Mouse (Mus musculus): ENCODE results near the gene 1700019N19Rik. TPM values are rescaled to one million over a fixed set of nuclear protein-coding genes. Genes with fewer than 3 reads are reported as not detected.

The 1700019N19Rik gene
- polyA plus RNA-seq (2012; rRNA removed), result not detected in 2 replicates

- WGBS, result 28% methylated on average over 10 of the region's 10 CpGs
- DNase-seq (ENCODE audit: low read depth, low spot score), result no peak
Observed at GRCm38 (mm10) chr19:58794284-58794683, at the start of gene 1700019N19Rik. 1700019N19Rik (minus strand) TSS chr19:58794461.

GRCm38 (mm10) chr19:58843606-58844005 lies 49.3 kb upstream of the 1700019N19Rik start:
- WGBS, result 87% methylated on average over 3 of the region's 3 CpGs
- no peak for DNase-seq (ENCODE audit: low read depth, low spot score)

GRCm38 (mm10) chr19:58840721-58841271 lies 46.5 kb upstream of the 1700019N19Rik start:
- no peak for DNase-seq (ENCODE audit: low read depth, low spot score)
- WGBS, result 79% methylated on average over 5 of the region's 5 CpGs

GRCm38 (mm10) chr19:58839806-58840205 lies 45.5 kb upstream of the 1700019N19Rik start:
- WGBS, result 72% methylated on average over 4 of the region's 4 CpGs
- DNase-seq (ENCODE audit: low read depth, low spot score), result no peak

- DNase-seq (ENCODE audit: low read depth, low spot score), result no peak
- WGBS, result 85% methylated on average over 3 of the region's 3 CpGs
Observed at GRCm38 (mm10) chr19:58839345-58839744, 45.1 kb upstream of the 1700019N19Rik start.

GRCm38 (mm10) chr19:58838706-58839105 lies 44.4 kb upstream of the 1700019N19Rik start:
- WGBS, result 68% methylated on average over 9 of the region's 9 CpGs
- DNase-seq (ENCODE audit: low read depth, low spot score), result no peak

- DNase-seq (ENCODE audit: low read depth, low spot score), result no peak
Observed at GRCm38 (mm10) chr19:58833639-58834180, 39.4 kb upstream of the 1700019N19Rik start.

GRCm38 (mm10) chr19:58832988-58833387 lies 38.7 kb upstream of the 1700019N19Rik start:
- 62% methylated on average over 2 of the region's 2 CpGs for WGBS
- DNase-seq (ENCODE audit: low read depth, low spot score), result no peak

More at GRCm38 (mm10) chr19:58833639-58834180, 39.4 kb upstream of the 1700019N19Rik start:
- 59% methylated on average over 13 of the region's 13 CpGs for WGBS

- WGBS, result 82% methylated on average over 9 of the region's 9 CpGs
- no peak for DNase-seq (ENCODE audit: low read depth, low spot score)
Observed at GRCm38 (mm10) chr19:58831280-58831922, 37.1 kb upstream of the 1700019N19Rik start.

- 90% methylated on average over 7 of the region's 7 CpGs for WGBS
- DNase-seq (ENCODE audit: low read depth, low spot score), result no peak
Observed at GRCm38 (mm10) chr19:58830182-58830581, 35.9 kb upstream of the 1700019N19Rik start.

GRCm38 (mm10) chr19:58829575-58829974 lies 35.3 kb upstream of the 1700019N19Rik start:
- WGBS, result 76% methylated on average over 5 of the region's 5 CpGs
- no peak for DNase-seq (ENCODE audit: low read depth, low spot score)

GRCm38 (mm10) chr19:58827656-58828055 lies 33.4 kb upstream of the 1700019N19Rik start:
- 62% methylated on average over 7 of the region's 7 CpGs for WGBS
- DNase-seq (ENCODE audit: low read depth, low spot score), result no peak

- 56% methylated on average over 1 of the region's 1 CpGs for WGBS
- DNase-seq (ENCODE audit: low read depth, low spot score), result no peak
Observed at GRCm38 (mm10) chr19:58824316-58824715, 30.1 kb upstream of the 1700019N19Rik start.

GRCm38 (mm10) chr19:58823301-58823700 lies 29.0 kb upstream of the 1700019N19Rik start:
- WGBS, result 88% methylated on average over 3 of the region's 3 CpGs

GRCm38 (mm10) chr19:58822454-58823200 lies 28.4 kb upstream of the 1700019N19Rik start:
- no peak for DNase-seq (ENCODE audit: low read depth, low spot score)
- 63% methylated on average over 20 of the region's 20 CpGs for WGBS

More at GRCm38 (mm10) chr19:58823301-58823700, 29.0 kb upstream of the 1700019N19Rik start:
- DNase-seq (ENCODE audit: low read depth, low spot score), result no peak

- 43% methylated on average over 14 of the region's 14 CpGs for WGBS
Observed at GRCm38 (mm10) chr19:58818571-58819415, 24.5 kb upstream of the 1700019N19Rik start.

GRCm38 (mm10) chr19:58817398-58817797 lies 23.1 kb upstream of the 1700019N19Rik start:
- DNase-seq (ENCODE audit: low read depth, low spot score), result no peak
- WGBS, result 85% methylated on average over 11 of the region's 11 CpGs

More at GRCm38 (mm10) chr19:58818571-58819415, 24.5 kb upstream of the 1700019N19Rik start:
- DNase-seq (ENCODE audit: low read depth, low spot score), result no peak

GRCm38 (mm10) chr19:58816453-58817041 lies 22.3 kb upstream of the 1700019N19Rik start:
- 71% methylated on average over 17 of the region's 17 CpGs for WGBS
- DNase-seq (ENCODE audit: low read depth, low spot score), result no peak
